7 mouse cellular contexts compared by ENCODE assay signal in genomic region chr14:60735848-60736547, GRCm38 (mm10). TPM values are rescaled to one million over a fixed set of nuclear protein-coding genes. Genes with fewer than 3 reads are reported as not detected.
A peak's percentile ranks its signal among the peaks of the same experiment; 100 is the strongest.
DNase-seq lines count a peak whose midpoint lies in the region; ATAC-seq and TF ChIP-seq lines count a peak whose summit lies in the region.

No protein-coding gene starts in this region.

- TF ChIP-seq EP300 in liver, embryonic 14.5 days (IDR thresholded peaks at IDR 0.05; ENCODE audit: low read depth): no peak
- TF ChIP-seq EP300 in stomach, postnatal 0 days (optimal IDR thresholded peaks at IDR 0.05): no peak

- peak overlapping the region; percentile 86 for H3K27ac ChIP-seq in midbrain, embryonic 10.5 days (replicated peaks)
- no peak overlapping the region for H3K27ac ChIP-seq in midbrain, postnatal 0 days (ENCODE audit: low read depth, low read length)
- peak overlapping the region; percentile 71 for H3K27ac ChIP-seq in forebrain, embryonic 15.5 days (replicated peaks)
- H3K27ac ChIP-seq in liver, embryonic 14.5 days: no peak overlapping the region
- peak overlapping the region; percentile 81 for H3K27ac ChIP-seq in stomach, postnatal 0 days (replicated peaks)

- no peak for TF ChIP-seq CTCF in midbrain, postnatal 0 days (IDR thresholded peaks at IDR 0.05)
- TF ChIP-seq CTCF in liver, embryonic 14.5 days (IDR thresholded peaks at IDR 0.05; ENCODE audit: low read depth): no peak
- no peak for TF ChIP-seq CTCF in stomach, postnatal 0 days (IDR thresholded peaks at IDR 0.05; ENCODE audit: low read depth)

- no peaks in the 10 kb centered on the region for H3K27me3 ChIP-seq in midbrain, embryonic 10.5 days (ENCODE audit: low read depth, poor library complexity, severe bottlenecking)
- no peaks in the 10 kb centered on the region for H3K27me3 ChIP-seq in midbrain, postnatal 0 days (ENCODE audit: insufficient read depth, low read length)
- H3K27me3 ChIP-seq in forebrain, embryonic 15.5 days: no peaks in the 10 kb centered on the region
- H3K27me3 ChIP-seq in liver, embryonic 14.5 days (ENCODE audit: control insufficient read depth, insufficient read depth, low read length): no peaks in the 10 kb centered on the region
- H3K27me3 ChIP-seq in stomach, postnatal 0 days (ENCODE audit: control insufficient read depth, insufficient read depth, low read length): no peaks in the 10 kb centered on the region

- peaks cover 33% of the 10 kb centered on the region for H3K36me3 ChIP-seq in midbrain, embryonic 10.5 days
- H3K36me3 ChIP-seq in midbrain, postnatal 0 days (ENCODE audit: insufficient read depth, low read length): no peaks in the 10 kb centered on the region
- H3K36me3 ChIP-seq in forebrain, embryonic 15.5 days: no peaks in the 10 kb centered on the region
- no peaks in the 10 kb centered on the region for H3K36me3 ChIP-seq in liver, embryonic 14.5 days (replicated peaks; ENCODE audit: control insufficient read depth, insufficient read depth, low read depth)
- no peaks in the 10 kb centered on the region for H3K36me3 ChIP-seq in stomach, postnatal 0 days (ENCODE audit: control insufficient read depth, insufficient read depth, low read length)

- peaks cover 84% of the 10 kb centered on the region for H3K4me1 ChIP-seq in midbrain, embryonic 10.5 days
- peaks cover 18% of the 10 kb centered on the region; the same call in 1 of the 2 replicates for H3K4me1 ChIP-seq in midbrain, postnatal 0 days (ENCODE audit: insufficient read depth, low read length)
- peaks cover 76% of the 10 kb centered on the region for H3K4me1 ChIP-seq in forebrain, embryonic 15.5 days
- H3K4me1 ChIP-seq in liver, embryonic 14.5 days (replicated peaks; ENCODE audit: control insufficient read depth in 2 of 2, insufficient read depth in 2 of 2, low read length in 1 of 2): peaks cover 6 to 21% of the 10 kb centered on the region in 2 experiments; a peak in 3 of 4 replicates
- peaks cover 7% of the 10 kb centered on the region for H3K4me1 ChIP-seq in stomach, postnatal 0 days (replicated peaks; ENCODE audit: control insufficient read depth, insufficient read depth)

- H3K9ac ChIP-seq in midbrain, postnatal 0 days (replicated peaks; ENCODE audit: low read length, poor library complexity, severe bottlenecking): no peak overlapping the region
- H3K9ac ChIP-seq in forebrain, embryonic 15.5 days (replicated peaks): no peak overlapping the region
- no peak overlapping the region for H3K9ac ChIP-seq in liver, embryonic 14.5 days (replicated peaks)
- H3K9ac ChIP-seq in stomach, postnatal 0 days (ENCODE audit: low read length): no peak overlapping the region

- no peaks in the 10 kb centered on the region for H3K9me3 ChIP-seq in midbrain, embryonic 10.5 days (replicated peaks)
- no peaks in the 10 kb centered on the region for H3K9me3 ChIP-seq in midbrain, postnatal 0 days (ENCODE audit: low read length)
- no peaks in the 10 kb centered on the region for H3K9me3 ChIP-seq in forebrain, embryonic 15.5 days
- no peaks in the 10 kb centered on the region for H3K9me3 ChIP-seq in liver, embryonic 14.5 days (ENCODE audit: control insufficient read depth, low read length)
- H3K9me3 ChIP-seq in stomach, postnatal 0 days (ENCODE audit: control insufficient read depth, low read length): no peaks in the 10 kb centered on the region

- H3K4me3 ChIP-seq in midbrain, embryonic 10.5 days: peak overlapping the region; percentile 36
- H3K4me3 ChIP-seq in midbrain, postnatal 0 days (ENCODE audit: low read depth, low read length): no peak overlapping the region
- H3K4me3 ChIP-seq in forebrain, embryonic 15.5 days: no peak overlapping the region
- H3K4me3 ChIP-seq in liver, embryonic 14.5 days (ENCODE audit: insufficient read depth in 1 of 2, low read depth in 2 of 2, low read length in 2 of 2): no peak overlapping the region
- no peak overlapping the region for H3K4me3 ChIP-seq in stomach, postnatal 0 days (ENCODE audit: low read depth, low read length)

- WGBS in midbrain, embryonic 10.5 days: 59% methylated on average over 13 of the region's 13 CpGs
- 57% methylated on average over 13 of the region's 13 CpGs for WGBS in midbrain, postnatal 0 days
- 53% methylated on average over 13 of the region's 13 CpGs for WGBS in forebrain, embryonic 15.5 days
- WGBS in liver, embryonic 14.5 days (ENCODE audit: insufficient replicate concordance): 20% methylated on average over 13 of the region's 13 CpGs
- 57% methylated on average over 13 of the region's 13 CpGs for WGBS in stomach, postnatal 0 days

- H3K4me2 ChIP-seq in midbrain, postnatal 0 days (ENCODE audit: low read depth, low read length, poor library complexity, severe bottlenecking): no peak overlapping the region
- H3K4me2 ChIP-seq in forebrain, embryonic 15.5 days (replicated peaks): no peak overlapping the region
- H3K4me2 ChIP-seq in liver, embryonic 14.5 days (ENCODE audit: low read depth): peak overlapping the region; percentile 22
- no peak overlapping the region for H3K4me2 ChIP-seq in stomach, postnatal 0 days (replicated peaks; ENCODE audit: low read depth)

- ATAC-seq in midbrain, postnatal 0 days (ENCODE audit: low FRiP score): no peak
- no peak for ATAC-seq in forebrain, embryonic 15.5 days (replicated peaks)
- no peak for ATAC-seq in liver, embryonic 14.5 days (ENCODE audit: insufficient read depth)
- no peak for ATAC-seq in stomach, postnatal 0 days (ENCODE audit: low FRiP score, low TSS enrichment)

- DNase-seq in midbrain, embryonic 10.5 days (ENCODE audit: low spot score): no peak
- no peak for DNase-seq in midbrain, postnatal 0 days (ENCODE audit: low spot score)
- no peak for DNase-seq in liver, embryonic 14.5 days (ENCODE audit: low read depth in 3 of 3, low spot score in 3 of 3)
- DNase-seq in stomach, postnatal 0 days (ENCODE audit: low spot score): no peak
- DNase-seq in gastrocnemius, adult 18-20 months (ENCODE audit: low spot score): no peak
- no peak for DNase-seq in right cerebral cortex, adult 2 months (ENCODE audit: low spot score in 2 of 2)

RNA-seq across cellular contexts. Expression of gene C1qtnf9, which starts 31.9 kb away (rescaled TPM):
- polyA plus RNA-seq in midbrain, embryonic 10.5 days (2016; fragmentation: Nextera tagmentation; extraction: Ambion mirVana): 0.06 and 0.09 TPM in 2 replicates
- 0.11 and 0.28 TPM in 2 replicates for total RNA-seq in midbrain, postnatal 0 days (2014; rRNA removed)
- 0.10 TPM in 1 of 2 replicates, not detected in the other for polyA plus RNA-seq in midbrain, postnatal 0 days (2015; fragmentation: Nextera tagmentation; extraction: Ambion mirVana)
- polyA plus RNA-seq in forebrain, embryonic 15.5 days (2015; fragmentation: Nextera tagmentation; extraction: Ambion mirVana): 0.13 and 0.17 TPM in 2 replicates
- polyA plus RNA-seq in liver, embryonic 14.5 days (2012; rRNA removed): 0.09 and 0.18 TPM in 2 replicates
- polyA plus RNA-seq in liver, embryonic 14.5 days (2014; fragmentation: Nextera tagmentation; extraction: Ambion mirVana): 0.09 TPM in 1 of 2 replicates, not detected in the other
- 3.0 and 3.1 TPM in 2 replicates for polyA plus RNA-seq in stomach, postnatal 0 days (2015; fragmentation: Nextera tagmentation; extraction: Ambion mirVana)
- total RNA-seq in gastrocnemius, adult 18-20 months (2021): 10 to 100 TPM; 15.1 to 15.7 TPM

RNA-seq across cellular contexts. Expression of gene Mipep, which starts 48.4 kb away (rescaled TPM):
- polyA plus RNA-seq in midbrain, embryonic 10.5 days (2016; fragmentation: Nextera tagmentation; extraction: Ambion mirVana): 21.9 and 25.4 TPM in 2 replicates
- total RNA-seq in midbrain, postnatal 0 days (2014; rRNA removed): 23.6 and 32.1 TPM in 2 replicates
- polyA plus RNA-seq in midbrain, postnatal 0 days (2015; fragmentation: Nextera tagmentation; extraction: Ambion mirVana): 16.7 and 17.1 TPM in 2 replicates
- 21.4 and 22.0 TPM in 2 replicates for polyA plus RNA-seq in forebrain, embryonic 15.5 days (2015; fragmentation: Nextera tagmentation; extraction: Ambion mirVana)
- 6.3 and 7.5 TPM in 2 replicates for polyA plus RNA-seq in liver, embryonic 14.5 days (2012; rRNA removed)
- polyA plus RNA-seq in liver, embryonic 14.5 days (2014; fragmentation: Nextera tagmentation; extraction: Ambion mirVana): 12.6 and 14.2 TPM in 2 replicates
- polyA plus RNA-seq in stomach, postnatal 0 days (2015; fragmentation: Nextera tagmentation; extraction: Ambion mirVana): 9.8 and 9.9 TPM in 2 replicates
- 10 to 100 TPM; 35.0 to 36.0 TPM for total RNA-seq in gastrocnemius, adult 18-20 months (2021)

Comparison
In these comparisons a context has a peak if more than half of its experiments do, and no peak if none do; other contexts are left out.
1. H3K27ac ChIP-seq: peak in midbrain, embryonic 10.5 days (single experiment), forebrain, embryonic 15.5 days (single experiment) and stomach, postnatal 0 days (single experiment); none in midbrain, postnatal 0 days (single experiment) and liver, embryonic 14.5 days (single experiment).